Mouse (Mus musculus) limb, embryonic 11.5 days (tissue): ENCODE measurements at regions not wholly inside any gene's neighbourhood (a gene's known extent, or its start where the extent isn't known, plus 50 kb on each side); places are given as distances from the start of the nearest gene placed in this dataset.
"Not testable (repeated sequence)": the region's sequence is repeated elsewhere in the genome, so short reads cannot be mapped to it uniquely, and the experiment has no call there.

Source experiments
- ATAC-seq: fragments of 200-750 bp; cut with Nextera tagmentation; 2 replicates; pipeline ENCODE4 v1.8.0; 2017; ENCODE audit warnings: low read depth; ENCODE audit not compliant: insufficient number of reproducible peaks, low FRiP score, low TSS enrichment
- DNase-seq: peaks from one replicate; pipeline ENCODE4 v3.0.0-alpha.2; 2015; ENCODE audit warnings: low spot score
- H3K27ac ChIP-seq: fragments of 300-500 bp; sonication (generic); replicated peaks from 2 replicates; pipeline ENCODE4 v1.5.1; 2014; ENCODE audit warnings: low read depth, mild to moderate bottlenecking, low read length
- H3K27me3 ChIP-seq: fragments of 300-500 bp; sonication (generic); 2 replicates; pipeline ENCODE4 v1.6.1; 2014; ENCODE audit warnings: mild to moderate bottlenecking, low read length, mixed read lengths; ENCODE audit not compliant: control insufficient read depth, insufficient read depth
- H3K36me3 ChIP-seq: fragments of 300-500 bp; sonication (generic); 2 replicates; pipeline ENCODE4 v1.6.1; 2014; ENCODE audit warnings: mild to moderate bottlenecking, low read length, moderate library complexity, mixed read lengths; ENCODE audit not compliant: control insufficient read depth, insufficient read depth
- H3K4me1 ChIP-seq: fragments of 300-500 bp; sonication (generic); 2 replicates; pipeline ENCODE4 v1.6.1; 2014; ENCODE audit warnings: low read length, mixed read lengths; ENCODE audit not compliant: control insufficient read depth, insufficient read depth
- H3K4me2 ChIP-seq: fragments of 300-500 bp; sonication (generic); 2 replicates; pipeline ENCODE4 v1.6.1; 2014; ENCODE audit warnings: low read depth, mild to moderate bottlenecking, moderate library complexity; ENCODE audit not compliant: severe bottlenecking
- H3K4me3 ChIP-seq: fragments of 300-500 bp; sonication (generic); 2 replicates; pipeline ENCODE4 v1.5.1; 2014; ENCODE audit warnings: low read depth, low read length
- H3K9ac ChIP-seq: fragments of 300-500 bp; sonication (generic); 2 replicates; pipeline ENCODE4 v1.6.1; 2014; ENCODE audit warnings: mild to moderate bottlenecking, low read length
- H3K9me3 ChIP-seq: fragments of 300-500 bp; sonication (generic); 2 replicates; pipeline ENCODE4 v1.6.1; 2016; ENCODE audit warnings: low read length; ENCODE audit not compliant: control insufficient read depth
- WGBS: fragments of 180-500 bp; shearing (Covaris S2); extraction: QIAGEN DNeasy Blood & Tissue Kit; methylation state at CpG from one replicate; pipeline ENCODE4 v1.1.7; 2014; 5-methylcytosine and 5-hydroxymethylcytosine counted together

GRCm38 (mm10) chr5:4361547-4361946, 169.4 kb downstream of the Mterf1b start:
- not testable (repeated sequence) for H3K9me3 ChIP-seq, H3K9ac ChIP-seq, H3K27ac ChIP-seq, H3K36me3 ChIP-seq, H3K4me3 ChIP-seq, ATAC-seq, H3K27me3 ChIP-seq, H3K4me1 ChIP-seq, DNase-seq, H3K4me2 ChIP-seq
- WGBS = 88% methylated on average over 6 of the region's 6 CpGs

GRCm38 (mm10) chr5:4384719-4385118, 192.6 kb downstream of the Mterf1b start:
- DNase-seq = peak; percentile 27
- not testable (repeated sequence) for H3K9me3 ChIP-seq, H3K4me2 ChIP-seq, H3K4me1 ChIP-seq, H3K27me3 ChIP-seq, H3K27ac ChIP-seq, H3K4me3 ChIP-seq, ATAC-seq, H3K9ac ChIP-seq, H3K36me3 ChIP-seq
- WGBS = 28% methylated on average over 7 of the region's 7 CpGs

GRCm38 (mm10) chr5:4391083-4391482, 198.9 kb downstream of the Mterf1b start:
- 74% methylated on average over 2 of the region's 2 CpGs for WGBS
- H3K27me3 ChIP-seq = no peaks in the 10 kb centered on the region
- DNase-seq (no peak), ATAC-seq (no peak)
- H3K4me1 ChIP-seq = no peaks in the 10 kb centered on the region
- no peak overlapping the region for H3K4me3 ChIP-seq
- no peaks in the 10 kb centered on the region for H3K36me3 ChIP-seq
- no peak overlapping the region for H3K4me2 ChIP-seq
- no peaks in the 10 kb centered on the region for H3K9me3 ChIP-seq
- no peak overlapping the region for H3K27ac ChIP-seq
- no peak overlapping the region for H3K9ac ChIP-seq

GRCm38 (mm10) chr5:4394353-4395052, 202.3 kb downstream of the Mterf1b start:
- H3K4me2 ChIP-seq, H3K27ac ChIP-seq, H3K36me3 ChIP-seq, H3K9ac ChIP-seq, H3K27me3 ChIP-seq, H3K4me3 ChIP-seq, DNase-seq, ATAC-seq, H3K4me1 ChIP-seq, H3K9me3 ChIP-seq: not testable (repeated sequence)
- WGBS = 86% methylated on average over 6 of the region's 7 CpGs

- ATAC-seq = no peak
- no peaks in the 10 kb centered on the region for H3K4me1 ChIP-seq
Observed at GRCm38 (mm10) chr5:4398087-4398486, 205.9 kb downstream of the Mterf1b start.

GRCm38 (mm10) chr5:4417761-4418160, 225.6 kb downstream of the Mterf1b start:
- Histone ChIP-seq H3K4me3 (no peak overlapping the region), H3K9ac (no peak overlapping the region), H3K27me3 (no peaks in the 10 kb centered on the region), H3K36me3 (no peaks in the 10 kb centered on the region), H3K9me3 (no peaks in the 10 kb centered on the region), H3K27ac (no peak overlapping the region), H3K4me1 (no peaks in the 10 kb centered on the region), H3K4me2 (no peak overlapping the region)
- no peak for ATAC-seq
- no peak for DNase-seq
- WGBS = 82% methylated on average over 1 of the region's 1 CpGs

More at GRCm38 (mm10) chr5:4398087-4398486, 205.9 kb downstream of the Mterf1b start:
- Histone ChIP-seq H3K9ac (no peak overlapping the region), H3K27me3 (no peaks in the 10 kb centered on the region), H3K9me3 (no peaks in the 10 kb centered on the region), H3K4me2 (no peak overlapping the region), H3K36me3 (no peaks in the 10 kb centered on the region), H3K4me3 (no peak overlapping the region), H3K27ac (no peak overlapping the region)
- no peak for DNase-seq
